Mouse (Mus musculus): ENCODE data around the gene Mfsd6l. TPM values are rescaled to one million over a fixed set of nuclear protein-coding genes. Genes with fewer than 3 reads are reported as not detected.

The Mfsd6l gene
- polyA plus RNA-seq, 1 experiment from 2014 or later, result not detected

GRCm38 (mm10) chr11:68586721-68587120 is 30.7 kb downstream of the Mfsd6l start, which contains the start of gene Ccdc42:
TSS of gene Ccdc42 (plus strand) at chr11:68587021.
- no peak within 1 kb of the TSS for H3K27ac ChIP-seq (replicated peaks)
- H3K4me2 ChIP-seq (replicated peaks), result no peak within 1 kb of the TSS
- WGBS, result 77% methylated on average over 5 of the region's 5 CpGs
- no peaks in the 10 kb centered on the region for H3K27me3 ChIP-seq
- no peak for ATAC-seq (replicated peaks)
- H3K36me3 ChIP-seq, result no peaks in the 10 kb centered on the region
- no peaks in the 10 kb centered on the region for H3K9me3 ChIP-seq
- no peak within 1 kb of the TSS for H3K4me3 ChIP-seq
- no peak within 1 kb of the TSS for H3K9ac ChIP-seq (replicated peaks)
- H3K4me1 ChIP-seq, result peaks cover 9% of the 10 kb centered on the region

GRCm38 (mm10) chr11:68589055-68589809 is 33.2 kb downstream of the Mfsd6l start:
- no peak overlapping the region for H3K4me2 ChIP-seq (replicated peaks)
- 64% methylated on average over 8 of the region's 8 CpGs for WGBS
- H3K4me1 ChIP-seq, result peaks cover 3% of the 10 kb centered on the region
- H3K9me3 ChIP-seq, result no peaks in the 10 kb centered on the region
- H3K27me3 ChIP-seq, result no peaks in the 10 kb centered on the region
- no peak overlapping the region for H3K4me3 ChIP-seq
- no peak overlapping the region for H3K27ac ChIP-seq (replicated peaks)
- H3K9ac ChIP-seq (replicated peaks), result no peak overlapping the region
- ATAC-seq (replicated peaks), result no peak
- H3K36me3 ChIP-seq, result no peaks in the 10 kb centered on the region

DNA sequence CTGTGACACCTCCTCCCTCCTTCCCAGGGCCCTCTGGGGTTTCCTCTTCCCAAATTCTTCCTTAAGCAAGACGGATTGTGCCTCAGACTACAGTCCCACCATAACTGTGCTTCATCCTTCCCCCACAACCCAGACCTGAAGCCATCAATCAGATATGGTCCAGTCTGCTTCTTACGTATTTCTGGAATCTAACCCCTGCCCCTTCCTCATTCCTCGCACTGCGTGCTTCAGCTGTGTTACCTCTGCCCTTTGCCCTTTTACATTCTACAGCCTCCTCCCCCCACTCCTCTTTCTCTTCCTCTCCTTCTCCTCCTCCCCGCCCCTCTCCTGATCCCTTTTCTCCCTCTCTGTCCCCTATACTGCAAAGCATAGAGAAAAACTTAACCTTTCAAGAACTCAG is 35.7 kb downstream of the Mfsd6l start:
- no peaks in the 10 kb centered on the region for H3K9me3 ChIP-seq
- H3K36me3 ChIP-seq, result no peaks in the 10 kb centered on the region
- H3K4me1 ChIP-seq, result no peaks in the 10 kb centered on the region
- H3K4me3 ChIP-seq, result no peak overlapping the region
- WGBS, result 38% methylated on average over 5 of the region's 5 CpGs
- no peak overlapping the region for H3K4me2 ChIP-seq (replicated peaks)
- ATAC-seq (replicated peaks), result no peak
- no peak overlapping the region for H3K9ac ChIP-seq (replicated peaks)
- H3K27ac ChIP-seq (replicated peaks), result no peak overlapping the region
- H3K27me3 ChIP-seq, result no peaks in the 10 kb centered on the region

- WGBS, result 71% methylated on average over 3 of the region's 3 CpGs
- Histone ChIP-seq H3K27ac (replicated peaks) (no peak overlapping the region), H3K4me1 (no peaks in the 10 kb centered on the region), H3K9me3 (no peaks in the 10 kb centered on the region), H3K4me2 (replicated peaks) (no peak overlapping the region), H3K9ac (replicated peaks) (no peak overlapping the region), H3K27me3 (no peaks in the 10 kb centered on the region), H3K36me3 (no peaks in the 10 kb centered on the region), H3K4me3 (no peak overlapping the region)
- no peak for ATAC-seq (replicated peaks)
Measured at GRCm38 (mm10) chr11:68593247-68593646, 37.3 kb downstream of the Mfsd6l start.

DNA sequence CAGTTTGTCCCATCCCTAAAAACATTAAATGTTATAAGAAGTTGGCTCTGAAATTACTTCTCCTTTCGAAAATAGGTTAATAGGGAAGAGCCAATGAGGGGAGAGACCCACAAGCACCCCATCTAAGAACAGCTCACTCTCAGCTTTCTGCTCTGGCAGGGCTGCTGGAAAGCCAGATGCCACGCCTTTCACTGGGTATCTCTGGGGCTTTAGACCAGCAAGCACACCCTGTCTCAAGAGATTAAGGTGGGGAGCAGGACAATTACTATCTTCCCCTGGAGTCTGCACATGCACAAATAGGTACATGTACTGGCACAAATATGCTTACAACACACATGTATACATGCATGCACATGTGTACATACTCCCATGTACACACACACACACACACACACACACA is 41.9 kb downstream of the Mfsd6l start:
- H3K4me3 ChIP-seq, result no peak overlapping the region
- H3K27ac ChIP-seq (replicated peaks), result no peak overlapping the region
- 91% methylated on average over 2 of the region's 2 CpGs for WGBS
- no peaks in the 10 kb centered on the region for H3K9me3 ChIP-seq
- no peak overlapping the region for H3K9ac ChIP-seq (replicated peaks)
- H3K4me2 ChIP-seq (replicated peaks), result no peak overlapping the region
- H3K4me1 ChIP-seq, result 0 out of 2 replicates have a peak, but pooled peaks cover 2% of the 10 kb centered on the region
- ATAC-seq (replicated peaks), result no peak
- no peaks in the 10 kb centered on the region for H3K27me3 ChIP-seq
- H3K36me3 ChIP-seq, result no peaks in the 10 kb centered on the region

DNA sequence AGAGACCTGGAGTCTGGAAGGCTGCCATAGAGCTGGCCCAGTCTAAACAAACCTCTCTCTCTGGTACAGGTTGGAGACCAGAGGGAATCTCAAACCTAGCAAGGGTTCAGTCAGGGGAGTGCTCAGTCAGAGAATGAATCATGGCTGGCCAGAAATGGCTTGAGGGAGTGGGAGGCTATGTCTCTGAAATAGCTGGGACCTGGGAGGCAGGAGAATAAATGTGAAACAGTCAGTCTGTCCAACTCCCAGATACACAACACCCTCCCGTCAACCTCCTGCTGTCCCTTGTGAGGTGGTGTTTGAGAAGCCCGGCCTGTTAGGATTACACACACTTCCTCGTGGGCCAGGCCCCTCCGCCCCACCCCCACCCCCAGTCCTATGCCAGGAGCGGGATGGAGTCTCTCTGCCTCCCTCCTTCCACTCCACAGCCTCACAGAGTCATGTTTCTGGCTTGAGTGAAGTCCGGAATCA is 44.6 kb downstream of the Mfsd6l start:
- H3K27me3 ChIP-seq, result no peaks in the 10 kb centered on the region
- WGBS, result 48% methylated on average over 6 of the region's 6 CpGs
- H3K36me3 ChIP-seq, result no peaks in the 10 kb centered on the region
- H3K27ac ChIP-seq (replicated peaks), result no peak overlapping the region
- no peak overlapping the region for H3K4me3 ChIP-seq
- no peak overlapping the region for H3K9ac ChIP-seq (replicated peaks)
- 0 out of 2 replicates have a peak, but pooled peaks cover 2% of the 10 kb centered on the region for H3K4me1 ChIP-seq
- H3K9me3 ChIP-seq, result no peaks in the 10 kb centered on the region
- ATAC-seq (replicated peaks), result no peak
- H3K4me2 ChIP-seq (replicated peaks), result no peak overlapping the region

GRCm38 (mm10) chr11:68601486-68601991 is 45.6 kb downstream of the Mfsd6l start:
- H3K36me3 ChIP-seq, result no peaks in the 10 kb centered on the region
- no peak overlapping the region for H3K4me3 ChIP-seq
- H3K27me3 ChIP-seq, result no peaks in the 10 kb centered on the region
- ATAC-seq (replicated peaks), result no peak
- no peak overlapping the region for H3K4me2 ChIP-seq (replicated peaks)
- no peaks in the 10 kb centered on the region for H3K9me3 ChIP-seq
- no peak overlapping the region for H3K27ac ChIP-seq (replicated peaks)
- WGBS, result 14% methylated on average over 9 of the region's 9 CpGs
- 0 out of 2 replicates have a peak, but pooled peaks cover 2% of the 10 kb centered on the region for H3K4me1 ChIP-seq
- H3K9ac ChIP-seq (replicated peaks), result no peak overlapping the region

GRCm38 (mm10) chr11:68602200-68602931 is 46.4 kb downstream of the Mfsd6l start:
- Histone ChIP-seq H3K9me3 (no peaks in the 10 kb centered on the region), H3K36me3 (no peaks in the 10 kb centered on the region), H3K27ac (replicated peaks) (no peak overlapping the region), H3K9ac (replicated peaks) (no peak overlapping the region), H3K4me2 (replicated peaks) (no peak overlapping the region), H3K27me3 (no peaks in the 10 kb centered on the region), H3K4me3 (no peak overlapping the region), H3K4me1 (0 out of 2 replicates have a peak, but pooled peaks cover 2% of the 10 kb centered on the region)
- no peak for ATAC-seq (replicated peaks)
- 20% methylated on average over 8 of the region's 8 CpGs for WGBS

DNA sequence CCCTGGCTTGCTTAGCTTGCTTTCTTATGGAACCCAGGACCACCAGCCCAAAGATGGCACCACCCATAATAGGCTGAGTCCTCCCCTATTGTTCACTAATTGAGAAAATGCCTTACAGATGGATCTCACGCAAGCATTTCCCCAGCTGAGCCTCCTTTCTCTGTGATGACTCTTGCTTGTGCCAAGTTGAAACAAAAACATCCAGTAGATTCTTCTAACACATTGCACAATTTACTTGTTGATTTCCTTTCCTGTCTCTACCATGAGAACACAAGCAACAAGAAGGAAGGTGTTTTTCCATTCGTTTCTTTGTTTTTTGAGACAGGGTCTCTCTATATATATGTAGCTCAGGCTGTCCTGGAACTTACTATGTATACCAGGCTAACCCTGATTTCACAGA is 51.1 kb downstream of the Mfsd6l start:
- Histone ChIP-seq H3K4me2 (replicated peaks) (no peak overlapping the region), H3K4me3 (no peak overlapping the region), H3K27ac (replicated peaks) (no peak overlapping the region), H3K27me3 (no peaks in the 10 kb centered on the region), H3K36me3 (no peaks in the 10 kb centered on the region), H3K9me3 (no peaks in the 10 kb centered on the region), H3K4me1 (0 out of 2 replicates have a peak, but pooled peaks cover 2% of the 10 kb centered on the region), H3K9ac (replicated peaks) (no peak overlapping the region)
- no peak for ATAC-seq (replicated peaks)
- WGBS, result 67% methylated on average over 2 of the region's 2 CpGs

Other genes with a start within 250 kb of the Mfsd6l start
- 6.7 and 8.1 TPM in 2 replicates for gene Ntn1, start 155.4 kb upstream of the Mfsd6l start, polyA plus RNA-seq (2015; fragmentation: Nextera tagmentation; extraction: Ambion mirVana)
- gene Pik3r5, start 124.1 kb upstream of the Mfsd6l start, polyA plus RNA-seq (2015; fragmentation: Nextera tagmentation; extraction: Ambion mirVana), result 0.11 and 0.20 TPM in 2 replicates
- 1.4 and 2.3 TPM in 2 replicates for gene Pik3r6, start 53.2 kb upstream of the Mfsd6l start, polyA plus RNA-seq (2015; fragmentation: Nextera tagmentation; extraction: Ambion mirVana)
- 0.18 and 0.45 TPM in 2 replicates for gene Ccdc42, start 30.8 kb downstream of the Mfsd6l start, polyA plus RNA-seq (2015; fragmentation: Nextera tagmentation; extraction: Ambion mirVana)
- gene Myh10, start 135.4 kb downstream of the Mfsd6l start, polyA plus RNA-seq (2015; fragmentation: Nextera tagmentation; extraction: Ambion mirVana), result 115 and 118 TPM in 2 replicates